In the genomic region with DNA sequence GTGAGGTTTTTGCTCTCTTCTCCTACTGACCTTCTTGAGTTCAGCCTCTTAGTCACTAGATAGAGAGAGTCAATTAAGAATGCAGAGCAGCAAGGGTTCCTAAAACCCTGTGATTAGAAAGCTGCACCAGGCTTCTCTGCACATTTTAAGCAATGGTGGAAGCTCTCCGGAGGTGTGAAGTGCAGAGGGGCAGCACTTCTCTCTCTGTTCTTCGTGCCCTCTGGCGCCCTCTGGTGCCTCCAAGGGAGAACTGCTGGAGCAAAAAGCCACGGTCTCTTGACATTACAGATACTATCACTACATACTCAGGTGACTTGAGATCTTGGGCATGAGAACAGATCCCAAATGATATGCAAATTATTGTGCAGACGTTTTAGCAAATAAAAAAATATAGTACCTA, we compare ENCODE assay signal across 9 mouse cellular contexts.
A peak's percentile ranks its signal among the peaks of the same experiment; 100 is the strongest.
DNase-seq lines count a peak whose midpoint lies in the region; ATAC-seq and TF ChIP-seq lines count a peak whose summit lies in the region.
"Had no signal": no experiment of that assay in that cellular context is flagged by ENCODE, and none has a peak within 500 bp of the region (broad histone marks: within the 10 kb centered on the region; RNA-seq: fewer than 3 reads in every experiment).

No protein-coding gene starts in this region.

- ATAC-seq in lung, embryonic 14.5 days (ENCODE audit: insufficient read depth): peak; percentile 69

- peak; percentile 7 for DNase-seq in A20 (ENCODE audit: low read depth, low spot score)
- peak; percentile 11 for DNase-seq in adipocyte (ENCODE audit: low spot score)
- DNase-seq in embryo, embryonic 10 days (ENCODE audit: low spot score): peak; percentile 75
- DNase-seq in heart, postnatal 14 days: peak; percentile 49 to 70
- DNase-seq in kidney, postnatal 36 days: peak; percentile 49 to 76
- DNase-seq in lung, embryonic 14.5 days: peak; percentile 81
- peak; percentile 56 for DNase-seq in ovary, postnatal 14 days (ENCODE audit: low spot score)
- DNase-seq in thymus, postnatal 14 days: peak; percentile 79

- H3K4me1 ChIP-seq in lung, embryonic 14.5 days (ENCODE audit: insufficient read depth): no peaks in the 10 kb centered on the region
- H3K4me1 ChIP-seq: embryonic facial prominence, embryonic 13.5 days had no signal

- H3K36me3 ChIP-seq in lung, embryonic 14.5 days (ENCODE audit: insufficient read depth): no peaks in the 10 kb centered on the region
- H3K36me3 ChIP-seq: embryonic facial prominence, embryonic 13.5 days had no signal

- H3K4me2 ChIP-seq in lung, embryonic 14.5 days: no peak overlapping the region
- H3K4me2 ChIP-seq: embryonic facial prominence, embryonic 13.5 days had no signal

- intact Hi-C loops in heart, postnatal 14 days (cut with DNase I): loop anchor here (1.0 to 5.0 kb wide), 2 partner anchors 363 to 697 kb away; no protein-coding TSS in a partner anchor

- no peaks in the 10 kb centered on the region for H3K9me3 ChIP-seq in lung, embryonic 14.5 days (ENCODE audit: low read depth, low read length)
- H3K9me3 ChIP-seq: embryonic facial prominence, embryonic 13.5 days had no signal

- H3K27ac ChIP-seq in lung, embryonic 14.5 days (ENCODE audit: low read depth): no peak overlapping the region
- H3K27ac ChIP-seq: embryonic facial prominence, embryonic 13.5 days had no signal

- peak; percentile 88 for TF ChIP-seq CTCF in lung, embryonic 14.5 days (IDR thresholded peaks at IDR 0.05; ENCODE audit: low read depth)

- H3K27me3 ChIP-seq in lung, embryonic 14.5 days (ENCODE audit: insufficient read depth, low read length): no peaks in the 10 kb centered on the region
- H3K27me3 ChIP-seq: embryonic facial prominence, embryonic 13.5 days had no signal

- no peak overlapping the region for H3K4me3 ChIP-seq in lung, embryonic 14.5 days (ENCODE audit: low read depth, low read length)
- H3K4me3 ChIP-seq: embryonic facial prominence, embryonic 13.5 days had no signal

- WGBS in lung, embryonic 14.5 days: 3% methylated on average over 5 of the region's 5 CpGs

- H3K9ac ChIP-seq in lung, embryonic 14.5 days: no peak overlapping the region
- H3K9ac ChIP-seq: embryonic facial prominence, embryonic 13.5 days had no signal

Comparison
In these comparisons a context has a peak if more than half of its experiments do, and no peak if none do; other contexts are left out.
1. DNase-seq: peak in every context shown above with its lines; median percentile 81 in lung, embryonic 14.5 days; 79 in thymus, postnatal 14 days; 75 in embryo, embryonic 10 days; 62 in kidney, postnatal 36 days; 60 in heart, postnatal 14 days; 56 in ovary, postnatal 14 days; 11 in adipocyte; 7 in A20.